16 mouse cellular contexts compared by ENCODE assay signal in the genomic region with DNA sequence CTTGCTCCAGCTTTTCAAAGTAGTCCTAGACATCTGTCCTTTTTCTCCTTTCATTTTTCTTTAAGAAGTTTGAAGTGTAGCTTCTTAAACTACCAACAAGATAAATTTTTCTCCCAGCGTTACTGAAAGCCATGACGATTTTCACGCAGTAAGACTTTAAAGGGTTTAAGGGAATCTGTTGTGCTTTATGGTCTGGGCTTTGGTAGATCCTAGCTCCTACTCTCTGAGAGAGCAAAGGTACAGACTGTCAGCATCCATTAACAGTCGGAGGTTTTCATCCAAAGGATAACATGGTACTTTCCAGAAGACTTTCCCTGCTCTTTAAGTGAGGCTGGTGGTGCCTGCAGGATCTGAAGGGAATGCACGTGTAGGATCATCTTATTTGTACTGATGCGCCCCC.
DNase-seq lines count a peak whose midpoint lies in the region; ATAC-seq and TF ChIP-seq lines count a peak whose summit lies in the region.
"Had no signal": no experiment of that assay in that cellular context is flagged by ENCODE, and none has a peak within 500 bp of the region (broad histone marks: within the 10 kb centered on the region; RNA-seq: fewer than 3 reads in every experiment).

No protein-coding gene starts in this region.

- H3K4me2 ChIP-seq in intestine, embryonic 15.5 days (replicated peaks): no peak overlapping the region
- peak overlapping the region; percentile 27; the same call in 1 of the 2 replicates for H3K4me2 ChIP-seq in limb, embryonic 14.5 days (replicated peaks; ENCODE audit: low read depth, low read length, severe bottlenecking)
- H3K4me2 ChIP-seq: heart, embryonic 15.5 days had no signal

- no peak overlapping the region for H3K9ac ChIP-seq in intestine, embryonic 15.5 days
- H3K9ac ChIP-seq in limb, embryonic 14.5 days (ENCODE audit: low read depth, low read length, severe bottlenecking): 0 out of 2 replicates have a peak overlapping the region, but pooled peaks have one; percentile 18
- H3K9ac ChIP-seq: heart, embryonic 15.5 days; liver, postnatal 0 days had no signal

- H3K36me3 ChIP-seq in intestine, embryonic 15.5 days: no peaks in the 10 kb centered on the region
- no peaks in the 10 kb centered on the region for H3K36me3 ChIP-seq in limb, embryonic 14.5 days (ENCODE audit: control insufficient read depth, insufficient read depth, low read length)
- H3K36me3 ChIP-seq: heart, embryonic 15.5 days had no signal

- WGBS in intestine, embryonic 15.5 days: 48% methylated on average over 6 of the region's 6 CpGs
- 42% methylated on average over 6 of the region's 6 CpGs for WGBS in limb, embryonic 14.5 days

- intact Hi-C loops in left cerebral cortex, postnatal 36 days (cut with DNase I): loop anchor here (10.0 kb wide), 1 partner anchor 444 kb away; no protein-coding TSS in a partner anchor

- no peak for ATAC-seq in intestine, embryonic 15.5 days
- no peak for ATAC-seq in limb, embryonic 14.5 days (ENCODE audit: low FRiP score, low read depth)
- no peak for ATAC-seq in megakaryocyte-erythroid progenitor cell, adult 5-6 weeks (replicated peaks; ENCODE audit: low FRiP score, low TSS enrichment, poor library complexity, severe bottlenecking)
- ATAC-seq: forebrain, embryonic 16.5 days; liver, postnatal 0 days had no signal

- no peak for DNase-seq in layer of hippocampus, adult 2 months (ENCODE audit: low spot score in 2 of 2)
- no peak for DNase-seq in layer of hippocampus, adult 11-12 months (ENCODE audit: low spot score)
- no peak for DNase-seq in limb, embryonic 14.5 days (ENCODE audit: low spot score)
- DNase-seq in left cerebral cortex, postnatal 36 days (ENCODE audit: low spot score in 2 of 2): no peak
- no peak for DNase-seq in spleen, postnatal 14 days (ENCODE audit: low spot score in 2 of 2)
- DNase-seq: cerebellum, adult 8-10 months; kidney, adult 9 months; kidney, postnatal 4 days; layer of hippocampus, postnatal 36 days; liver, postnatal 0 days; lung, postnatal 14 days had no signal

- no peak for TF ChIP-seq POLR2A in limb, embryonic 14.5 days (IDR thresholded peaks at IDR 0.05; ENCODE audit: borderline replicate concordance, extremely low read depth, insufficient read depth, insufficient read length)

- no peaks in the 10 kb centered on the region for H3K27me3 ChIP-seq in intestine, embryonic 15.5 days (replicated peaks)
- no peaks in the 10 kb centered on the region for H3K27me3 ChIP-seq in limb, embryonic 14.5 days (ENCODE audit: control insufficient read depth, insufficient read depth, low read length)
- H3K27me3 ChIP-seq: heart, embryonic 15.5 days had no signal

- TF ChIP-seq CTCF in layer of hippocampus, adult 2 months (conservative IDR thresholded peaks at IDR 0.05): no peak

- no peaks in the 10 kb centered on the region for H3K9me3 ChIP-seq in intestine, embryonic 15.5 days
- no peaks in the 10 kb centered on the region for H3K9me3 ChIP-seq in limb, embryonic 14.5 days (ENCODE audit: control insufficient read depth, low read length)
- H3K9me3 ChIP-seq: heart, embryonic 15.5 days had no signal

- no peak overlapping the region for H3K4me3 ChIP-seq in layer of hippocampus, adult 2 months
- H3K4me3 ChIP-seq in intestine, embryonic 15.5 days (replicated peaks): no peak overlapping the region
- no peak overlapping the region for H3K4me3 ChIP-seq in limb, embryonic 14.5 days (replicated peaks; ENCODE audit: low read length)
- H3K4me3 ChIP-seq: heart, embryonic 15.5 days; megakaryocyte, embryonic 14.5 days had no signal

- peaks cover 4% of the 10 kb centered on the region; the same call in 1 of the 2 replicates for H3K4me1 ChIP-seq in intestine, embryonic 15.5 days (replicated peaks)
- peaks cover 10% of the 10 kb centered on the region for H3K4me1 ChIP-seq in limb, embryonic 14.5 days (ENCODE audit: control insufficient read depth, insufficient read depth, low read length)

- H3K27ac ChIP-seq in layer of hippocampus, adult 2 months: peak overlapping the region; percentile 28; the same call in 1 of the 2 replicates
- peak overlapping the region; percentile 48; the same call in 1 of the 2 replicates for H3K27ac ChIP-seq in intestine, embryonic 15.5 days
- H3K27ac ChIP-seq in limb, embryonic 14.5 days (replicated peaks; ENCODE audit: low read depth, low read length): no peak overlapping the region
- H3K27ac ChIP-seq: heart, embryonic 15.5 days had no signal
